Mouse (Mus musculus) kidney, postnatal 4 days (tissue): ENCODE data around the gene B4galt7.
A peak's percentile ranks its signal among the peaks of the same experiment; 100 is the strongest.
"Not testable (repeated sequence)": the region's sequence is repeated elsewhere in the genome, so short reads cannot be mapped to it uniquely, and the experiment has no call there.

Source experiments
- DNase-seq, 2 experiments: peaks; one replicate each; pipeline ENCODE4 v3.0.0; 2021; ENCODE audit warnings: mixed read lengths in 2 of 2

Gene B4galt7

DNA sequence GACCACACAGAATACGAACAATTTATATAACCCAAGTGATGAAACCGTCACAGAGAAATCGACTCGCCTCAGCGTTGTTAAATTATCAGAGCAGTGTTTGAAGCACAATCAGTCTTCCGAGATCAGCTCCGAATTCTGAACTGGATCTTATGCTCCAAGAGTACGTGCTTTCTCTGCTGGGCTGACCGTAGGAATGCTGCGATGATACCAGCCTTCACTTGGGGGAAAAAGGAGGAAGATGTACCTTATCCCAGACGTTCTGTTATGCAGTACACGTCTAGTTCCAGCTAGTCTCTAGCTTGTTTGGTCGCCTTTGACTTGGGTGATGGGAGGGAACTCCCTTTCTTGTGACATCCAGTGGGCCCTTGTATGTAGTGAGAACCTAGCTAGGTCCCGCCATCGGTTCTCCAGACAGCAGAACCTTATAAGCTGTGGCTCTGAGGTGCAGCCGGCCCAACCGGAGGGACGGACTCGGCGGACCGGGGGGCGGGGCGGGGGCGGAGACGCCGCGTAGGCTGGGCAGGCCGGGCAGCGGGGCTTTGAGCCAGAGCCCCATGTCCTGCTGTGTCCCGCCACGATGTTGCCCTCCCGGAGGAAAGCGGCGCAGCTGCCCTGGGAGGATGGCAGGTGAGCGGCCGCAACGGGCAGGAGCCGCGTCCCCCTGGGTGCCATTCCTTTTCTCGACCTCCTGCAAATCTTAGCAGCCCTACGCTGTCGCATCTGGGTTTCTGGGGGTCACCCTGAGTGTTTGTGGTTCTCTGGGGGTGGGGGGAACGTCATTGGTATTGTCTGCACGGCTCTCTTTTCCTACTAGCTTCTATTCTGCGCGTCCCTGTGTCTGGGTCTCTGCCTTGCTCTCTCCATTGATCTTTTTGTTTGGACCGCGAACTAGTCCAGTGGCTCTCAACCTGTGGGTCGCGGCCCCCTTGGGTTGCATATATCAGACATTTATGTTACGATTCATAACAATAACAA lies at the start of gene B4galt7:
TSS of gene B4galt7 (plus strand) at position 331 of the 975 bp plus-strand sequence.
- peak; percentile 92 to 94 for DNase-seq

DNA sequence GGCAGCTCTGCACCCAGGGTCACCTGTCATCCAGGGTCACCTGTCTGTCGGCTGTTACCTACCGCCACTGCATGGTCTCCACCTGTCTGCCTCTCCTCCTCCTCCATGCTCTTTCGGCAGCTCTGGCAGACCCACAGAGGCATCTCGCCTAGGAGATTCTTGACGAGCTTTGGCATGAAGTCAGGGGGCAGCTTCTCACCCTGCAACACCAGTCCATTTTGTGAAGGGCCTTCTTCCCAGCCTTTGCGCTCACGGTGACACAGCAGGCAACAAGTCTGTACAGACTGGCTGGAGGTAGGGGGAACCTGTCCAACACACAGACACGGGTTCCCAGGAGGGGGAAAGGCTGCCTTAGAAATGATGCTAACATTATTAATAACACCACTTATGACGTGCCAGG lies 43.8 kb upstream of the B4galt7 start:
- DNase-seq = no peak

DNA sequence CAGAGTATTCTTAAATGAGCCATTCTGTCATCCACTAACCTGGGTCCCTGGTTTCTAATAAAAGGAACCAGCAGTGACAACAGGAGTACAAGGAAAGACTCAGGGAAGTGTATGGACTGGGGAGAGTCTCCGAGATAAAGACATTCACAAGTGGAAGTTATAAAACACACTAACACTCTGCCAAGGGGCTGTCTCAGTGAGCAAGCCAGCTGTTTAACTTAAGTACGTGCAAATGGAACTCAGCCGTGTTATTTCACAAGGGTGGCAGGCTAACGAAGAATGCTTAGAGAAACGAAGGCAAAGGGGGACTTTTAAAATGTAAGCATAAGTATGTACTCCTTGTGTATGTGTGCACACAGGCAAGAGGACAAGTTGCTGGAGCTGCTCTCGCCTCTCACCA lies 42.2 kb upstream of the B4galt7 start:
- no peak for DNase-seq

DNA sequence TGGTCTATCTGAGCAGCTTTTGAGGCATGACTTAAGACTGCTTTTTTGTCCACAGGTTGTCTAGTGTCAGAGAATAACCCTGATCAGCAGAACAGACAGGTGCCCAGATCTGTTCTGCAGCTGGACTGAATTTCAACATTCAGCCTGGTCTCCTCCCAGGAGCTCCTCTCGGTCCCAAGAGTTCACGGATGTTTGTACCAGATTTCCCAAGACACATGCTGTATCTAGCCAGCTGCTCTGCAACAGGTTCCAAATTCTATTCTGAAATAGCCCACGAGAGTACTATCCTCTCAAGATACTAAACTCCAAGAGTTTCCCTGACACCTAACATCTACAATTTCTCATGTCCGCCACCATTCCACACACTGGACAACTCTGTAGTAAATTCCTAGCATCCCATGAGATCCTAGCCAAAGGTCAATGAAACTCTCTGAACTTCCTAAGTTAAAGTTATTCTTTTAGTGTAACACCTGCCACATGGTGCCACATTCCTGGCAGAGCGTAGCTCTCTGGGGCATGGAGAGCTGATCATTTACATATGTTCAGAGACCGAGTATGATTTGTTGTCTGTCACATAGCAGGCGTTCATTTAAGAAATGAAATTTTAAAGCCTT lies 36.3 kb upstream of the B4galt7 start:
- no peak for DNase-seq

DNA sequence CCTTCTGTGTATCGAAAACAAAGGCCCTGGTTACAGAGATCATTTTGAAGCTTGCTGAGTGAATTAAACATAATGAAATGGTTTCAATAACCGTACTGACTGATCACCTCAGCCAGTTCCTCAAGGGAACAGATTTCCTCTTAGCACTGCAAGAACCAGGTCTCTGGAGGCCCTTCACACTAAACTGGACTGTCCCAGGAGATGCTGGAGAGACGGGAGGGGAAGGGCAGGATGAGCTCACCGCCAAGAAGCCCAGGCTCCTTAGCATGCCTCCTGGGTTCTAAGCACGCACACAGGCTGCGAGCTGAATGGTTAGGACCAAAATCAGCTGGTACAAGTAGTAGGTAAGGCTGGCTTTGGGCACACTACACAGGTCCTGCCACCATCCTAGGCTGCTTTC lies 32.7 kb upstream of the B4galt7 start:
- DNase-seq = no peak

DNA sequence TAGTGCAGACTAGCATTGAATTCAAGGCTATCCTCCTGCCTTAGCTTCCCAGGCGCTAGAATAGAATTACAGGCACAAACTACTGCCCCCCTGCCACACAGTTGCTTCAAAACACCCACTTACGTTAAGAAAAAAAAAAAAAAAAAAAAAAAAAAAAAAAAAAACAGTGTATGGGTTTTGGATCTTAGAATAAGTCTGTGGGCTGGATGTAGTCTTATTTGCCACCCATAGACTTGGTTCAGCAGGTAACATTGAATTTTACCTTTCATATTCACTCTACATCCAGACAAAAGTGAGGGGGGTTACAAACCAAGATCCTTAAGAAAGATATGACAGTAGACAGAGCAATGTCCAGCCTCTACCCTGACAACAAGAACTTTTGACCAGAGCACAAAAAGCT lies 31.7 kb upstream of the B4galt7 start:
- no peak for DNase-seq

DNA sequence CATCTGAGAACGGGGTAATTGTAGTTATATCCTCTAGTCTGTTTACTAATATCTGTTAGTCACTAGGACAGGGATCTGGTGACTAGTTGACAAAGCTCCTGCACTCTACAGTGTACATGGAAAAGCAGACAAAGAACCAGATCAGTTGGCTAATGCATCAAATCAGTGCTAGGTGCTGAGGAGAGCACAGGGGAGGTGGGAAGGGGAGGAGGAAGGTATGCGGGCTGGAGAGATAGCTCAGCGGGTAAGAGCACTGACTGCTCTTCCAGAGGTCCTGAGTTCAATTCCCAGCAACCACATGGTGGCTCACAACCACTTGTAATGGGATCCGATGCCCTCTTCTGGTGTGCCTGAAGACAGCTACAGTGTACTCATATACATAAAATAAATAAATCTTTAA lies 31.2 kb upstream of the B4galt7 start:
- not testable (repeated sequence) for DNase-seq

DNA sequence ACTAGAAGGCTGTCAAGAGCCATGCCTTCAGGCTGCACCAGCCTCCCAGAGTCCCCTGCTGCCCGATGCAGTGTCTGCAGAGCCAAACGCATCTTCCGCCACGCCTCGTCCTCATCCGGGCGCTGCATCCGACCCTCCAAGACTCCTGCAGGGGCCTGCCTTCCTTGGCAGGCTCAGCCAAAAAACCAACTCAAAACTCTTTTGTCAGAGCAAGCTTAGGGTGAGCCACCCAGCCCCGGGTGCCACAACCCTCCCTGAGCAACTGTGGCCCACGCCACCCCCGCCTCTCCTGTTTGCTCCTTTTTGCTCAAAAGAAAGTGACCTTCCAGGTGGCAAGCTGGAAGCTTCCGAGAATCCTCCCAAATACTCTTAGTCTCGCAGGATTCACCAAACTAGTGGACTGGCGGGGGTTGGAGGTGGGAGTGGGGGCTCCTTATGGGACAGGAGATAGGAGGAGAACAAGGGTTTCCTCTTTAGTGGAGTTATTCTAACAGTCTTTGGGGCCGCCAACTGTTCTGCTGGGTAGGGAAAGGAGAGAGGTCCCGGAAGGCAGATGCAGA lies 29.9 kb upstream of the B4galt7 start:
- DNase-seq = peak; percentile 49 to 63

DNA sequence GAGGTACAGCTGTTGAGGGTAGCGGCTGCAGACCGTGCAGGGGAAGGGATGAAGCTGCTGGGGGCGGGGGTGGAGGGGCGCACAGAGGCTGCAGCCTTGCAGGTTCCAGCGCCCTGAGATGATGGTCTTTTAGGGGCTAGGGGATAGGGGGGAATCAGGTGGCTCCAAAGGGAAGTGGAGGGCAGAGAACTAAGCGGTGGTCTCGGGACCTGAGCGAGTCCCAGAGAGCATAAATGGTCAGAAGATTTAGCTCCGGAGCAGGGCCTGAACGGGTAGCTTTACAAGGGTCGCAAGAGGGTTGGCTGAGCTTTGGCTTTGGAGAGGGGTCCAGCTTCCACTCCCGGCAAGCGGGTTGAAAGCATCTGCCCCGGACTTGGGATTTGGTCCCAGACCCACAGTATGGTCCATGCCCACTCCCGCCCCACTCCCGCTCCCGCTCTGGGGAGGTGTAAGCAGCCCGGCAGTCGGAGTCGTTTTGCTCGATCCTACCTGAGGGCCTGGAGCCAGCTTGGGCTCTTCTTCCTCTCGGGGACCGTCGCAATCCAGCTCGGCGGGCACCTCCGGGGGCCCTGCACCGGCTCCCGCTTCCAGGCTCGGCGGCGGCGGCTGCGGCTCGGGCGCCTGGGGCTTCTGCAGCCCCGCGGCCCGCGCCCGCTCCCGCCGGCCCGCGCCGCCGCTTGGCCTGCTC lies 29.3 kb upstream of the B4galt7 start:
- DNase-seq = peak; percentile 65 to 71

DNA sequence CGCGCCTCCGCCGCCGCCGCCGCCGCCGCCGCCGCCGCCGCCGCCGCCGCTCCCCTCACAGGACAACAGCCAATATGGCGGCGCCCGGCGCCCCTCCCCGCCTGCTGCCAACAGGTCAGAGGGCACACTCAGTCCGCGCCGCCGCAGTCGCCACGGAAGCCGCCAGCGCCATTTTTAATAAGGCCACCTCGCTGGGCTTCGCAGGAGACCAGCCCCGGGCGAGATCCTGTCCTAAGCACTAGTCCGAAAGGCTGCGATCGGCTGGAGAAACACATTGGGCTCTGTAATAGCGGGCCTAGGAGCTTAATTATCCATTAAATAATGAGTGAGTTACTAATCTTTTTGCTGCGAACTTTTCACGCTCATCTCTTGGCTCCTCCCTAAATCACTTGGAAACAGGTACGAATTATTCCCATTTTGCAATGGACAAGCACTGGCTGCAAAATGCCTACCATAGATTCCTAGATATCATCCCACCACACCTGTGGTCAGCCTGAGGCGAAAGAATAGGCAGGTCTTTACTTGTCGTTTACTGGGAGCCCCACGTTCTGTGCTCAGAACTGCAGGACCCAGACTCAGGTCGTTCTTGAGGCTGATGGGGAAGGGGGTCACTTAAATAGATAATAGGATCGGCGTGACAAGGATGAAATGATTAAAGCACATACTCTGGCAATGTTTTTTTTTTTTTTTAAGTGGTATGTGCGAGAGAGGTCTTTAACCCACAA lies 28.5 kb upstream of the B4galt7 start, which contains the start of gene Fam193b:
TSS of gene Fam193b (minus strand) at position 94 of the 725 bp plus-strand sequence.
- DNase-seq = peak; percentile 96 to 97

DNA sequence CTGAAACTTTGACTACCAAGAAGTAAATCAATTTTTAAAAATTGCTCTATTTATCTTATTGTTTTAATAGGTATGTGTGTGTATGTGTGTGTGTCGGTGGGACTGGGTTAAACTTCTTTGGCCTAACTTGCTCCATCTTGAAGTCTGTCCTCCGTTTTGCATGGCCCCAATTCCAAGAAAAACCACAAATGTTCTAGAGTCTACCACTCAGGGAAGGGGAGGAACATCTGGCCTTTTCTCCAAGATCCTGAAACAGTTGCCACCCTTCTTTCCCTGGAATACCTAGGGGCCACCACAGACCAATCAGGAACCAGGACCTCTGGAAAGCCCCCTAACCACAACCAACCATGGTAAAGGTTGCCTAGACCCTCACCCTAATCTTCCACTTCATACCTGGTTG lies 27.7 kb upstream of the B4galt7 start:
- DNase-seq = no peak

DNA sequence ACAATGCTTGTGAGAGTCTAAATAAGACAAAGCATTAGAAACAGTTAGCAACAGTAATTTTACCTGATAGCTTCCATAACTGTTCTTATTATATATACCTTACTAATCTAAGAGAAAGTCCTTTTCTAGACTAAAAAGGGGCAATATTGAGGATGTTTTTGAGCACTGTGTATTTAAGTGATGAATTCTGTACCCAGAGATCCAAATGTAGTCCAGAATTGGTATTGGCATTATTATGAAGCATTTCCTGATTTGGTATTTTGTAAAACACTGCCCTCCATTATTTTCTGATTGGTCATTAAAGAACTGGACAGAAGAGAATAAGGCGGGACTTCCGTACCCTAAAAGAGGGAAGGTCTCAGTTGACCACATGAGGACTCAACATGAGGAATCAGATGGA lies 26.3 kb upstream of the B4galt7 start, which contains the start of gene Tmed9:
TSS of gene Tmed9 (plus strand) at position 301 of the 400 bp plus-strand sequence.
- no peak for DNase-seq

DNA sequence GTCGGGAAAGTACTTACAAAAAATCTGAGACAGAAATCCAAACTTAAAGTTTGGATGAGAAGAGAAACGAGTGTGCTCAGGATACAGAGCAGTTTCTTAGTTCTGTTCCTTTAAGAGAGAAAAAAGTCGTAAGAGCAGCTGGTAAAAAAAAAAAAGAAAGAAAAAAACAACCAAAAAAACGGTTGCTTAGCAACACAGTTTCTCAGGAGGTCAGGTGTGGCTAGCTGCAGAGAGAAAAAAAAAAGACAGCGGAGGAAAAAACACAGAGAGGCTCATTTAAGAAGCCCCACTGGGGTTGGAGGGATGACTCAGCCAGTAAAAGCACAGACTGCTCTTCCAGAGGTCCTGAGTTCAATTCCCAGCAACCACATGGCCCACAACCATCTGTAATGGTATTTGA lies 25.4 kb upstream of the B4galt7 start:
- no peak for DNase-seq

DNA sequence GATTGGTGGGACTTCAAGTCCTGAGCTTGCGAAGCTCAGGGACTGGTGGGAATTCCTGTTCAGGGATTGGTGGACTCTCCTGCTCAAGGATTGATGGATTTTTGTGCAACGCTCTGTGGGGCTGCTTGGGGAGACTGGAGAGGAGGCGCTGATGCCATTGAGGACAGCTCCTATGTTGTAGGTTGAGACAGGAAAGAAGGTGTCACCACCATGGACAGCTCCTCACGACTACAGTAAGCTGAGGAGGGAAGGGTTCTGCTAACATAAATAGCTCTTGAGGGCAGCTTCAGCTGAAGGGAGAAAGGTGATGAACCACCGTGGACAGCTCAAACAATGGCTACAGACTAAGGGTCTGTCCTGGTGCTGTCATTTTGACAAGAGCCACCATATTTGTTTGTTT lies 23.8 kb upstream of the B4galt7 start:
- peak in 1 of 2 experiments; percentile 26 for DNase-seq

DNA sequence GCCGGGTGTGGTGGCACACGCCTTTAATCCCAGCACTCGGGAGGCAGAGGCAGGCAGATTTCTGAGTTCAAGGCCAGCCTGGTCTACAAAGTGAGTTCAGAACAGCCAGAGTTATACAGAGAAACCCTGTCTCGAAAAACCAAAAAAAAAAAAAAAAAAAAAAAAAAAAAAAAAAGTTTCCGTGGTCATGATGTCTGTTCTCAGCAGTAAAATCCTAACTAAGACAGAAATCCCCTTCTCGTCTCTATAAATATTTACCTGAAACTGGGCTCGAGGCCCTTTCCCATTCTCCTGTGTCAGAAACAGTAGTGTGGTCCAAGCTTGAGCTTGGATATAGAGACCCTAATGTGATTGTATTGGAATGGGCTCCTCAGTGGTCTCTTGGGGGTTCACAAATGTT lies 22.8 kb upstream of the B4galt7 start:
- DNase-seq = not testable (repeated sequence)

DNA sequence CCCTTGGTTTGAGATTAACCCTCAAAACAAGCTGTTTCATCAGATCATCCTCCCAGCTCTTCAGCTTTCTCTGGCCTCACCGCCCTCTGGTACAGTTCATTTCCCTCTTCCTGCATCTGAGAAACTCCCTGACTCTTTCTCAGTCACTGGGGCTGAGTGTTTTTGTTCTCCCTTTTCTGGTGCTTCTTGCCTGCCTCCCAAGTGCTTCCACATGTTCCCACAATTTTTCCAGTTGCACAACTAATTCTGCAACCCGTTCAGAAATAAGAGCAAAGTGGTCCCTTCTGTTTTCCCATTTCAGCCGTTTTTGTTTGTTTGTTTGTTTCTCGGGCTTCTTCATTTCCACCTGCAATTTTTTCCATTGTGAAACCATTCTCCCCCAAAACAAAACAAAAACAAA lies 21.6 kb upstream of the B4galt7 start:
- no peak for DNase-seq

DNA sequence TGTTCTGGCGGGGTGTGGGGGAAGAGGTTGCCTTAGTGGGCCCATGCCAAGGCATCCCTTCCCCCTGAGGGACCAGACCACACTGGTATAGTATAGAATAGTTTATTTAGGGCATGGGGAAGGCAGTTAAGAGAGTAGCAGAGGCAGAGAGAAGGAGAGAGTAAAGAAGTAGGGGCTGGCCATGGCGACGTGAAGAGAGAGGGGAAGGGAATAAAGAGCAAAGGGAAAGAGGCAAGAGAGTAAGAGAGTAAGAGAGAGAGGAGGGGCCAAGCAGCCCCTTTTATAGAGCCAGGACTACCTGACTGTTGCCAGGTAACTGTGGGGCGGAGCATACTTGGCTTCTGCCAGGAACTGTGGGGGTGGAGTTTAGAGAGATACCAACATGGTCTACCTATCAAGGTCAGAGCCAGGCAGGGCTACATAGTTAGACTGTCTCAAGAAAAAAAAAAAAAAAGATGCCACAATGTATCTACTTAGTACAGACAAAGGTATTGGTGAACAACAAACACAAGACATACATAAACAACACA lies 7.7 kb upstream of the B4galt7 start:
- peak in 1 of 2 experiments; percentile 16 for DNase-seq

DNA sequence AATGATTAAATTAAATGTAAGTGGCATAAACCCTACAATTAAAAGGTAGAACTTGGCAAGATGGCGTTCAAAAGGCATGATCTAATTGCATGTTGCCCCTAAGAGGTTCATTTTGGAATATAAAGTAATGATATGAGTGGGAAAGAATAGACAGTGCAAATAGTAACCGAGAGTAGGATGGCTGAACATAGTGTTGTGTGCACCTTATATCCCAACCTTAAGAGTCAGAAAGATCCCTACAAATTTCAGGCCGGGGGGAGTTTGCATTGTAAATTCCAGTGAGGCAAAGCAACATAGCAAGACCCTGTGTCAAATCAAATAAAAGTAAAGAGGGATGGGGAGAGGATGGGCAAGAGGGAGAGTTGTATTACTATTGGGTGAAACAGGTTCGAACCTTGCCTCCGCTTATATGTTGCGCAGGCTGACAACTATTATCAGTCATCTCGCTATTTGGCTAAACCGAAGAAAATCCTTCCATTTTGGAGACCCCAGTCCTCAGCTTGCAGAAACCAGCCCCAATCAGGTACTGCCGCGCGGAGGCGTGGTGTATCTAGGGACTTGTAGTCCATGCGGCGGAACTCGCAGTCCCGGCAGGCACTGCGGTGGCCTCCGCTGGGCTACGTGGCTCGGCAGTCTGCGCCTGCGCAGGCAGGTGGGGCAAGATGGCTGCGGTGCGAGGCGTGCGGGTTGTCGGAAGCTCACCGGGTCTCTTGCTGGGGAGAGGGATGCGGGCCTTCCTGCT lies 7.0 kb upstream of the B4galt7 start:
- peak; percentile 97 to 99 for DNase-seq

DNA sequence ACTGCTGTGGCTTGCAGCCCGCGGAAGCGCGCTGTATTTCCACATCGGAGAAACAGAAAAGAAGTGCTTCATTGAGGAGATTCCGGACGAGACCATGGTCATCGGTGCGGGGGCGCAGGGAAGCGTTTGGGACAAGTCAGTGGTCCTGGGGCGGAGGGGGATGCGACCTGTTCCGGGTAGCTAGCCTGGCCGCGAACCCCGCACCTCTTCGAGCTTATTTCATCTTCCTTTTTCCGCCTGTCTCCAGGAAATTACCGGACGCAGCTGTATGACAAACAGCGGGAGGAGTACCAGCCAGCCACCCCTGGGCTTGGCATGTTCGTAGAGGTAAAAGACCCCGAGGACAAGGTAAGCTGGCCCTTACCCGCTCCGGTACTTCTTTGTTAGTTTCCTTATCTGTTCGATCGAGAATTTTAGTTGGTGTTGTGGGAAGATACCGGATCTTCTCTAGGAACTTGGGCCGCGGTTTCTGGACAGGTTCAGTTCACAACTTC lies 6.4 kb upstream of the B4galt7 start:
- no peak for DNase-seq

DNA sequence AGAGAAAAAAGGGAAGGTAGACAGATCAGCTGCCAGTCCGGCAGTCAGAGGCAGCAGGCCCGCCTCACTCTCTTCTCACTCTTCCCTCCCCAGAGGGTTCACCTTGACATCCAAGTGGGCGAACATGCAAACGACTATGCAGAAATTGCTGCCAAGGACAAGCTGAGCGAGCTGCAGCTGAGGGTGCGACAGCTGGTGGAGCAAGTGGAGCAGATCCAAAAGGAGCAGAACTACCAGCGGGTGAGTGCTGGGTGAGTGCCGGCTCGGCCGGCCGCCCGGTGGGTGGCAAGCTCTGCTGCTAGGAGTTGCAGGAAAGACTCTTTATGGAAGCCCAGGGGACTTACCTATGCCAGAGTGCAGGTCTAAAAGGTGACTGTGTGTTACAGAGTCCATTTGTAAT lies 4.3 kb upstream of the B4galt7 start:
- DNase-seq = no peak

DNA sequence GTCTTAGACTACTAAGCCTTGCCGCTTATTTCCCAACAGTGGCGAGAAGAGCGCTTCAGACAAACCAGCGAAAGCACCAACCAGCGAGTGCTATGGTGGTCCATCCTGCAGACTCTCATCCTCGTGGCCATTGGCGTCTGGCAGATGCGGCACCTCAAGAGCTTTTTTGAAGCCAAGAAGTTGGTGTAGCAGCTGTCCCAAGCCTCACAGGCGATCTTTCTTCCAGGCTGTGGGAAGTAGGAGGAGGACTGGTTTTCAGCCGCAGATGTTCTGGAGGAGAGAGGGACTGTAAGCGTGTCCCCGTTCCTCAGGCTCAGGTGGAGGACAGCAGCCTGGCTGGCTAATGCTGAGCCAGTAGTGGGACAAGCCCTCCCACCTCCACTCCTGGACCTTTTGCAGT lies 2.9 kb upstream of the B4galt7 start:
- no peak for DNase-seq
